Mouse (Mus musculus): Measurements from ENCODE around the gene Rhox11. TPM values are rescaled to one million over a fixed set of nuclear protein-coding genes. Genes with fewer than 3 reads are reported as not detected.
"Not testable (repeated sequence)": the region's sequence is repeated elsewhere in the genome, so short reads cannot be mapped to it uniquely, and the experiment has no call there.

The Rhox11 gene
- not detected for total RNA-seq (2021)
- long read RNA-seq, experiment 1: 0 reads
- long read RNA-seq, experiment 2: 0 reads

DNA sequence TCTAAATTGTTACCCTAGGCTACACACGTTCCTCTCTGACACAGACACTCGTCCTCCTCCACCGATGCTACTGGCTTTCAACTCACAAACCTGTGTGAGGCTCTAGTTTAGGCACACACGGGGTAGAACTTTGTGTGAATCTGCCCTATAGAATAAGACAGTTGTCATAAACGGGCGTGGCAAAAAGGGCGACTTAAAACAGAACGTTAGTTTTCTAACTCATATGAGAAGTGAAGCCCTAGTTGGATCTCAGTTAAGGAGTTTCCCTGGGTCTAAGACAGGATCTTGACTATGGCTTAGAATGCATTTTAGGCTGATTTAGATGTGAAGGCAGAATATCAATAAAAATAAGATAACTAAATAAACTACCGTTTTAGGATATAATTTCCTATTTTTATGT is at the start of gene Rhox11:
TSS of gene Rhox11 (minus strand) at position 101 of the 400 bp plus-strand sequence.
- no peak for DNase-seq

GRCm38 (mm10) chrX:38121478-38121877 is 36.5 kb upstream of the Rhox11 start:
- DNase-seq: no peak

- DNase-seq: no peak
These were observed 36.0 kb upstream of the Rhox11 start, which contains the start of gene Rhox13 for GRCm38 (mm10) chrX:38120982-38121381. Rhox13 (plus strand) TSS chrX:38121219.

DNA sequence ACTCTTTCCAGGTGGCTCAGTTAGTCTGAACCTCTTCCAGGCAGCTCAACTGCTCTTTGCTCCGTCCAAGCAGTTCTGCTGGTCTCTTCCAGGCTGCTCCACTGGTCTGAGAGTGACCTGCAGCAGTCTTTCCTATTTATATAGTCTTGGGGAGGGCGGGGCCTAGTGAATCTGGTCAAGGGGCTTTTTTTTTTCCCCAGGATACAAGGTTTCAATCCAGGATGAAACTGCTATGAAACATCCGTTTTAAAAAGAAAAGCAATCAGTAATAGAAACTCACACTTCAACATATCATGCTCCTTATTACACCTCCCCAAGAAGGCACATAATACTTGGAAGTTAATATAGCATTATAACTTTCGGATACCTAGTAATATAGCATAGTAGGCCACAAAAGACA is 25.9 kb upstream of the Rhox11 start, which contains the start of gene Rhox12:
TSS of gene Rhox12 (minus strand) at position 101 of the 400 bp plus-strand sequence.
- DNase-seq: no peak

GRCm38 (mm10) chrX:38084226-38084625 is 715 bp downstream of the Rhox11 start:
- DNase-seq: no peak

- no peak for DNase-seq
These were observed 18.8 kb downstream of the Rhox11 start, which contains the start of gene Rhox10 for GRCm38 (mm10) chrX:38066175-38066574. Rhox10 (plus strand) TSS chrX:38066475.

GRCm38 (mm10) chrX:38061544-38061943 is 23.4 kb downstream of the Rhox11 start:
- DNase-seq: no peak

DNA sequence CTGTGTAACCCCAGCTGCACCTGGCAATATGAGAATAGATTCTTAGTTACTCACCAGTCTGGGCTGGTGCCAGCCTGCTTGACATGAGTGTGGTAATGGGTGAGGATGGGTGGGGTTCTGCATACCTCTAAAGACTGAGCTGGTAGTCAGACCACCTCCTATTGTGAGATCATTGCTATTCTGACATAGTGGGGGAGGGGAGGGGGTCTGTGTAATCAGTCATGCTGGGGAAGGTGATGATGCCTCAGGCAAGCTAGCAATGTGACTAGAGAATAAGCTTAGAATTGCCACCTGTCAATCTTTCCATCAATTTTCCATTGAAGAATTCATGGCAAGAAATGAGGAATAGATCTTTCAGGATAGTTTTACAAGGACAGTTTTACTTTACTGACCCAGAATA is 41.9 kb downstream of the Rhox11 start, which contains the start of gene Btg1-ps2:
TSS of gene Btg1-ps2 (minus strand) at position 101 of the 400 bp plus-strand sequence.
- DNase-seq: not testable (repeated sequence)

GRCm38 (mm10) chrX:38039666-38040065 is 45.3 kb downstream of the Rhox11 start:
- DNase-seq: no peak

DNA sequence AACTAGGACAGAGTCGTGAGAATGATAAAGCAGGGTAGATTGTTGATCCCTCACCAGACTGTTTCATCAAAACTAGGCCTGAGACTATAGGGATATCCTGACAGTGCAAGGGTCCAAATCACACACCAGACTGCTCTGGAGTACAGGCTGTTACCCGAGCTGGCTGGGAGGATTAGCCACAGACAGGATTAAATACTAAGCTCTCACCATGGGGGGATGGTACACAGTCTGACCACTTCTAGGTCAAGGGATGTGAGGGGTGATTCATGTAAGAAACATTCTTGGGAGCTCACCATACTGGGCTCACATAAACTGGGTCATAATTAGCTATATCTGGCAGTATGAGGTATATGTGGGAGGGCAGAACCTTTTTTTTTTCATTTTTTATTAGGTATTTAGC is 51.1 kb downstream of the Rhox11 start:
- no peak for DNase-seq

Other genes with a start within 250 kb of the Rhox11 start
- not detected for gene Rhox8, start 206.2 kb downstream of the Rhox11 start, total RNA-seq (2021)
- gene Rhox7b, start 187.9 kb downstream of the Rhox11 start, total RNA-seq (2021): not detected
- gene Rhox9, start 183.4 kb downstream of the Rhox11 start, total RNA-seq (2021): not detected
- gene Btg1-ps1, start 66.3 kb downstream of the Rhox11 start, total RNA-seq (2021): not detected
- not detected for gene Btg1-ps2, start 42.0 kb downstream of the Rhox11 start, total RNA-seq (2021)
- gene Rhox10, start 18.7 kb downstream of the Rhox11 start, total RNA-seq (2021): not detected
- gene Rhox12, start 25.8 kb upstream of the Rhox11 start, total RNA-seq (2021): not detected
- not detected for gene Rhox13, start 36.1 kb upstream of the Rhox11 start, total RNA-seq (2021)
- 1 to 10 TPM; 6.1 to 6.2 TPM for gene Zbtb33, start 104.7 kb upstream of the Rhox11 start, total RNA-seq (2021)
- gene Tmem255a, start 167.3 kb upstream of the Rhox11 start, total RNA-seq (2021): under 1 TPM; 0.49 to 0.75 TPM
- gene Atp1b4, start 231.0 kb upstream of the Rhox11 start, total RNA-seq (2021): 10 to 100 TPM in 1 of 2 experiments, 1 to 10 TPM in 1; 7.3 to 10.9 TPM